Mouse (Mus musculus) adrenal gland, postnatal 14 days (tissue): ENCODE results near the gene Anapc1. TPM values are rescaled to one million over a fixed set of nuclear protein-coding genes. Genes with fewer than 3 reads are reported as not detected.

Source experiments
- DNase-seq: peaks from one replicate; pipeline ENCODE4 v3.0.0; 2021; ENCODE audit warnings: mixed read lengths
- total RNA-seq: library from RNA; stranded (reverse); gene quantifications from 2 replicates; pipeline ENCODE4 v1.2.3, GENCODE M21; 2021

The Anapc1 gene
- total RNA-seq, 1 experiment from 2014 or later = 76.9 TPM

DNA sequence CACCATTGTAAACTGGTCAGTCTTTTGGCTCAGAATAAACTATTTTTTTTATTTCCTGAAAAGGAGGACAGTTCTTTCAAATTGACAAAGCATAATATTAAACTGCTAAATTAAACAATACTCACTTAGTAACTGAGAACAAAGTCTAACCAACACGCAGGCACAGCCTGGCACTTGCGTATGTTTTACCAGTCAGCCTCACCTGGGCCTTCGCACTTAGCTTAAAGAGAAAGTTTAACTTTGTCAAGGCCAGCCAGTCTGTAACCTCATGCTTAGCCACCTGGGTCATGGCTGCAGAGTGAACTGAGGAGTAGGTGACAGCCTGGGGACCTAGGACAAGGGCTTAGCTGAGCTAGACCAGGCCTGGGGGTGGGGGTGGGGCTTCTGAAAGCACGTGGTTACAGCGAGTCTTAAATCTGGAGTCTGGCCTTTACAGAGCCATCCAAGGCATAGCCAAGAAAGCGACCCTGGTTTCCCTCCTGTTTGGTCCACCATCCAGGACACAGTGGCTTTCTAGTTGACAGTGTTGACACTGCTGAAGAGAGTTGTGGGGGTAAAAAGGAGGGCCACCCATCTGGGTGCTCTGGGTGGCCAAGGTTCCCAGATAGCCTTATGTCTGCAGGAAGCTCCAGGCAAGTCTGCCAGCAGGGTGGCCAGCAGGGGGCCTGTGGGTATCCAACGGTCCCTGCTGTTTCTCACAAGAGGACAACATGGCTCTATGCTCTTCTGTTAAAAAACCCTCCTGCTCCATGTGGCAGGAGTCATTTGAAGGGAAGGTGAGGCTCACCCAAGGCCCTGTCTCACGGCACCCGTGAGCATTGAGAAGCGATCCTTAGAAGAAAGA, 120.7 kb downstream of the Anapc1 start:
- peak; percentile 33 for DNase-seq

DNA sequence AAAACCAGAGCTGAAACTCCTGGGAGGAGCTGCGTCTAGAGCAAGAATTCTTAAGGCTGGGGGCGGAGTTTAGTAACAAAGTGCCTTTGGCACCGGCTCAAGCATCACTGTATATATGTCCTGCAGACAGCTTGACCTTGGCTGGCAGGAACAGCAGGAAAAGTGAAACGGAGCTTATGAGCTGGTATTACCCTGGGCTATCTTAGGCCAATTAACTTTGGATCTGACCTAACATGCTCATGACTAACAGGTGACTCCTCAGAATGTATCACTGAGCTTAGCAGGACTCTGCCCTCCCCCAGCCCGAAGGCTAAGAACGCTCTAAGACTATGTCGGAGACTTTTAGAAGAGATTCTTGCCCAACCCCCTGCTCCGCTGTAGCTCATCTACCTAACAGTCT, 121.3 kb downstream of the Anapc1 start:
- no peak for DNase-seq

DNA sequence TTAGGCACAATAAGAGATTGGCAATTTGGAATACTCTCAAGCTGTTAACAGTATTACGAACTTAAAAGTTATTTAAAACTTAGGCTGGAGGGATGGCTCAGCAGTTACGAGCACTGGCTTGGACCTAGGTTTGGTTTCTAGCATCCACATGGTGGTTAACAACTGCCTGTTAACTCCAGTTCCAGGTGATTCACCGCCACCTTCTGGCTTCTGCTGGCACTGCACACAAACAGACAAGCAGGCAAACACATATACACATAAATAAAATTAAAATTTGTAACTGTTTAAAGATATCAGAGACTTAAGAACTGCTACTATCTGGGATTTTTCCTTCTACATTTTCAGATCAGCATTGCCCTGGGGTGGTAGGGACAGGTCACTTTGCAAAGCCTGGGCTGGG, 123.0 kb downstream of the Anapc1 start:
- no peak for DNase-seq

Other genes starting within 250 kb of the Anapc1 start
- not detected in 2 replicates for gene Spdye4c, start 96.2 kb downstream of the Anapc1 start, total RNA-seq
- 11.7 and 14.0 TPM in 2 replicates for gene Mertk, start 11.6 kb upstream of the Anapc1 start, total RNA-seq
- gene Tmem87b, start 130.7 kb upstream of the Anapc1 start, total RNA-seq = 35.0 and 40.6 TPM in 2 replicates
- gene Fbln7, start 175.6 kb upstream of the Anapc1 start, total RNA-seq = 2.9 and 3.8 TPM in 2 replicates